Mouse (Mus musculus) forebrain, embryonic 16.5 days (tissue): ENCODE measurements around the gene Cercam. TPM values are rescaled to one million over a fixed set of nuclear protein-coding genes. Genes with fewer than 3 reads are reported as not detected.
A peak's percentile ranks its signal among the peaks of the same experiment; 100 is the strongest.

Experiments used
- ATAC-seq: fragments of 200-750 bp; cut with Nextera tagmentation; 2 replicates; pipeline ENCODE4 v1.8.0; 2017; ENCODE audit warnings: mild to moderate bottlenecking, moderate library complexity
- H3K27ac ChIP-seq: fragments of 300-500 bp; sonication (generic); 2 replicates; pipeline ENCODE4 v1.5.1; 2014; ENCODE audit warnings: low read length, control low read depth
- H3K27me3 ChIP-seq: fragments of 300-500 bp; sonication (generic); replicated peaks from 2 replicates; pipeline ENCODE4 v1.6.1; 2014; ENCODE audit warnings: low read length; ENCODE audit not compliant: control insufficient read depth, insufficient read depth
- H3K36me3 ChIP-seq: fragments of 300-500 bp; sonication (generic); 2 replicates; pipeline ENCODE4 v1.6.1; 2014; ENCODE audit not compliant: control insufficient read depth, insufficient read depth
- H3K4me1 ChIP-seq: fragments of 300-500 bp; sonication (generic); replicated peaks from 2 replicates; pipeline ENCODE4 v1.6.1; 2014; ENCODE audit warnings: low read length; ENCODE audit not compliant: control insufficient read depth, insufficient read depth
- H3K4me2 ChIP-seq: fragments of 300-500 bp; sonication (generic); 2 replicates; pipeline ENCODE4 v1.6.1; 2014; ENCODE audit warnings: mild to moderate bottlenecking, low read length, control low read depth
- H3K4me3 ChIP-seq: fragments of 300-500 bp; sonication (generic); replicated peaks from 2 replicates; pipeline ENCODE4 v1.5.1; 2014; ENCODE audit warnings: mild to moderate bottlenecking, low read length, control low read depth
- H3K9ac ChIP-seq: fragments of 300-500 bp; sonication (generic); replicated peaks from 2 replicates; pipeline ENCODE4 v1.6.1; 2014; ENCODE audit warnings: low read depth, low read length, control low read depth
- H3K9me3 ChIP-seq: fragments of 300-500 bp; sonication (generic); 2 replicates; pipeline ENCODE4 v1.6.1; 2016; ENCODE audit warnings: low read length; ENCODE audit not compliant: control insufficient read depth
- WGBS: fragments of 180-500 bp; shearing (Covaris S2); extraction: QIAGEN DNeasy Blood & Tissue Kit; methylation state at CpG from one replicate; pipeline ENCODE4 v1.1.7; 2014; 5-methylcytosine and 5-hydroxymethylcytosine counted together
- polyA plus RNA-seq: library from polyadenylated mRNA; unstranded; fragments of >200 nt; fragmentation: Nextera tagmentation; extraction: Ambion mirVana; gene quantifications from 2 replicates; pipeline ENCODE4 v1.2.1, GENCODE M21; 2015

Gene Cercam
- 7.3 and 8.4 TPM in 2 replicates for polyA plus RNA-seq

DNA sequence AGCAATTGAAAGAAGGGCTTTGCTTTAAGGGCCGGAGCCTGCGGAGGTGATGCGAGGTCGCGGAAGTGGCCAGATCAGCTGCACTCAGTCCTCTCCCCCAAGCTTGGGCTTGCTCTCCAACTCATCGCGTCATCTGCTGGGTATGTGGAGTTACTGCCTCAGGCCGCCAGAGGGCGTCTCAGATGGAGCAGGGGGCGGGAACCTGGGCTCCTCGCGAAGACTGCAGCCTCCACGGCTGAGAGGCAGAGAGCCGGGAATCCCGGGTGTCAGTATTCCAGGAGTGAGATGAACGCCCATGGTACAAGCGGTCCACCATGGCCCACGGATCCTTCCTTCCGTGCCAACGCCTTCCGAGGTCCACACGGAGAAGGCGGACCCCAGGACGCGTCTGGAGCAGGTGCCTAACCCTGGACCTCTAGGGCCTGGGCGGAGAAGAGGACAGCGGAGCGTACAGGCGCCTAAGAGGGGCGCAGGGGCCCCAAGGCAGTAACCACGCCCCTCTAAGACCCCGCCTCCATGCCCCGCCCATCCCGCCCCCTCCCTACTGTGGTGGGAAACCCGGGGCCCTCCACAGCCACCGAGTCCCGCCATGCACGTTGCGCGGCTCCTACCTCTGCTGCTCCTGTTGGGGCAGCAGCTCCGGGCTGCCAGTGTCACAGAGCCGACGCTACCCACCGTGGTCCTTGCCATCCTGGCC, at the start of gene Cercam:
Gene Cercam (plus strand): TSS at position 216 of the 697 bp plus-strand sequence.
- Histone ChIP-seq H3K9ac (peak within 1 kb of the TSS; percentile 58), H3K4me1 (peaks cover 12% of the 10 kb centered on the region)

DNA sequence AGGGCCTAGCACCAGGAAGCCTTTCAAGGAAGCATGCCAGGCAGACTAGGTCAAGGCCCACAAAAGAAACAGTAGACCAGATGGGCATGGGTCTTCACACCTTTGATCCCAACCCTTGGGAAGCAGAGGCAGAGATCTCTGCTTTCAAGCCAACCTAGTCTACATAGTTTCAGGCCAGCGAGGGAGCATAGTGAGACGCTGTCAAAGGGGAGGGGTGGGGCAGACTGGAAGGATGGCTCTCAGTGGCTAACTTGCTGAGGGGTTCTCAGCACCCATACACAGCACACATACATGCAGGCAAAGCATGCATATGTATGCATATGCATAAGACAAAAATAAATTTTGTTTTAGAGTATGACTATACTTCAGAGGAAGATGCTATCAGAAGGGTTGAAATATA, 49.6 kb upstream of the Cercam start:
- H3K27ac ChIP-seq, result peak overlapping the region; percentile 87; the same call in 1 of the 2 replicates
- 6% methylated on average over 2 of the region's 2 CpGs for WGBS
- no peak overlapping the region for H3K9ac ChIP-seq
- H3K4me2 ChIP-seq, result no peak overlapping the region
- peaks cover 11% of the 10 kb centered on the region for H3K36me3 ChIP-seq
- H3K9me3 ChIP-seq, result no peaks in the 10 kb centered on the region
- ATAC-seq, result no peak
- H3K4me1 ChIP-seq, result peaks cover 13% of the 10 kb centered on the region
- H3K4me3 ChIP-seq, result no peak overlapping the region
- no peaks in the 10 kb centered on the region for H3K27me3 ChIP-seq

More for the DNA sequence above, at the start of gene Cercam:
- Histone ChIP-seq H3K27me3 (no peaks in the 10 kb centered on the region), H3K4me3 (peak within 1 kb of the TSS; percentile 63), H3K36me3 (no peaks in the 10 kb centered on the region), H3K27ac (peak within 1 kb of the TSS; percentile 67), H3K4me2 (peak within 1 kb of the TSS; percentile 69), H3K9me3 (no peaks in the 10 kb centered on the region)
- peak; percentile 92 for ATAC-seq
- WGBS, result under 1% methylated on average over 40 of the region's 44 CpGs

GRCm38 (mm10) chr2:29820025-29820817, 48.7 kb upstream of the Cercam start, which contains the start of gene Urm1:
Gene Urm1, plus strand, starts transcription at chr2:29820075.
- Histone ChIP-seq H3K9me3 (no peaks in the 10 kb centered on the region), H3K4me1 (peaks cover 13% of the 10 kb centered on the region), H3K27me3 (no peaks in the 10 kb centered on the region), H3K4me2 (peak within 1 kb of the TSS; percentile 76), H3K9ac (peak within 1 kb of the TSS; percentile 61), H3K36me3 (peaks cover 11% of the 10 kb centered on the region; the same call in 1 of the 2 replicates), H3K4me3 (peak within 1 kb of the TSS; percentile 53), H3K27ac (peak within 1 kb of the TSS; percentile 87)
- under 1% methylated on average over 34 of the region's 35 CpGs for WGBS
- peak; percentile 67 for ATAC-seq

- Histone ChIP-seq H3K27me3 (no peaks in the 10 kb centered on the region), H3K4me3 (peak overlapping the region; percentile 94), H3K27ac (peak overlapping the region; percentile 98), H3K4me1 (peaks cover 14% of the 10 kb centered on the region), H3K36me3 (no peaks in the 10 kb centered on the region), H3K9ac (peak overlapping the region; percentile 67), H3K4me2 (peak overlapping the region; percentile 62), H3K9me3 (no peaks in the 10 kb centered on the region)
- WGBS, result 15% methylated on average over 11 of the region's 11 CpGs
- ATAC-seq, result peak; percentile 21; the same call in 1 of the 2 replicates
These were observed 42.5 kb upstream of the Cercam start for GRCm38 (mm10) chr2:29826318-29826925.

- Histone ChIP-seq H3K27me3 (no peaks in the 10 kb centered on the region), H3K4me3 (peak overlapping the region; percentile 94), H3K27ac (peak overlapping the region; percentile 98), H3K9ac (peak overlapping the region; percentile 78), H3K36me3 (no peaks in the 10 kb centered on the region), H3K4me2 (peak overlapping the region; percentile 84), H3K9me3 (no peaks in the 10 kb centered on the region), H3K4me1 (peaks cover 14% of the 10 kb centered on the region)
- WGBS, result under 1% methylated on average over 48 of the region's 48 CpGs
- ATAC-seq, result peak; percentile 99
These were observed 41.8 kb upstream of the Cercam start for GRCm38 (mm10) chr2:29826926-29827708.

- Histone ChIP-seq H3K27me3 (no peaks in the 10 kb centered on the region), H3K9me3 (no peaks in the 10 kb centered on the region), H3K4me2 (peak overlapping the region; percentile 84), H3K4me1 (peaks cover 14% of the 10 kb centered on the region), H3K27ac (no peak overlapping the region), H3K4me3 (peak overlapping the region; percentile 94), H3K36me3 (no peaks in the 10 kb centered on the region), H3K9ac (peak overlapping the region; percentile 78)
- ATAC-seq, result no peak
- 4% methylated on average over 12 of the region's 12 CpGs for WGBS
These were observed 41.3 kb upstream of the Cercam start for GRCm38 (mm10) chr2:29827709-29828024.

DNA sequence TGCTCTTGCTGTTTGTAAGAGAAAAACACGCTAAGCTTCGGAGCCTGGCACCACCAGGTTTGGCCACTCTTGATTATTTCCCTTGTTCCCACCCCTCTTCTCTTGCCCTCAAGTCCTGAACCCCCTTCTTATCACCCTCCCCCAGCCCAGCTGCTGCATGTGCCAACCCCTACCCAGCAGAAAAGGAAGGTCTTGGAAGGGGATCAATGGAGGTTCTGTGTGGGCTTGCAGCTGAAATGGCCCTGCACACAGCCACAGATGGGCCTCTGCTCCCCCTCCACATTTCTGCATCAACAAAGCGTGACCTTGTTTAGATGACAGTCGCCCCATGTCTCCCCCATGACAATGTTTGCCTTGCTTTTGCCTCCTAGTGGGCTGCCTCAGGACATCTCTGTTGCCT, 37.9 kb upstream of the Cercam start:
- H3K9ac ChIP-seq, result no peak overlapping the region
- H3K4me1 ChIP-seq, result peaks cover 15% of the 10 kb centered on the region
- H3K36me3 ChIP-seq, result no peaks in the 10 kb centered on the region
- no peak overlapping the region for H3K4me2 ChIP-seq
- WGBS, result 93% methylated on average over 4 of the region's 4 CpGs
- no peaks in the 10 kb centered on the region for H3K27me3 ChIP-seq
- no peak overlapping the region for H3K4me3 ChIP-seq
- H3K9me3 ChIP-seq, result no peaks in the 10 kb centered on the region
- H3K27ac ChIP-seq, result no peak overlapping the region
- ATAC-seq, result no peak

- H3K27ac ChIP-seq, result no peak overlapping the region
- 91% methylated on average over 5 of the region's 5 CpGs for WGBS
- H3K4me2 ChIP-seq, result no peak overlapping the region
- peaks cover 3% of the 10 kb centered on the region; the same call in 1 of the 2 replicates for H3K4me1 ChIP-seq
- ATAC-seq, result no peak
- H3K4me3 ChIP-seq, result no peak overlapping the region
- H3K36me3 ChIP-seq, result no peaks in the 10 kb centered on the region
- H3K9me3 ChIP-seq, result no peaks in the 10 kb centered on the region
- no peaks in the 10 kb centered on the region for H3K27me3 ChIP-seq
- no peak overlapping the region for H3K9ac ChIP-seq
These were observed 35.2 kb upstream of the Cercam start for GRCm38 (mm10) chr2:29833796-29834195.
